Mouse (Mus musculus) heart, embryonic 12.5 days (tissue): ENCODE measurements around the gene 2900026A02Rik. TPM values are rescaled to one million over a fixed set of nuclear protein-coding genes. Genes with fewer than 3 reads are reported as not detected.

ENCODE experiments used
- ATAC-seq: fragments of 200-750 bp; cut with Nextera tagmentation; 2 replicates; pipeline ENCODE4 v1.8.0; 2017; ENCODE audit warnings: moderate TSS enrichment, moderate library complexity; ENCODE audit not compliant: insufficient number of reproducible peaks, low FRiP score
- H3K27ac ChIP-seq: fragments of 300-500 bp; sonication (generic); 2 replicates; pipeline ENCODE4 v1.5.1; 2016; ENCODE audit warnings: mild to moderate bottlenecking, moderate library complexity; ENCODE audit not compliant: poor library complexity, severe bottlenecking
- H3K27me3 ChIP-seq: fragments of 300-500 bp; sonication (generic); replicated peaks from 2 replicates; pipeline ENCODE4 v1.6.1; 2016; ENCODE audit warnings: mild to moderate bottlenecking, moderate library complexity
- H3K36me3 ChIP-seq: fragments of 300-500 bp; sonication (generic); 2 replicates; pipeline ENCODE4 v1.6.1; 2016; ENCODE audit warnings: mild to moderate bottlenecking, moderate library complexity
- H3K4me1 ChIP-seq: fragments of 300-500 bp; sonication (generic); replicated peaks from 2 replicates; pipeline ENCODE4 v1.6.1; 2016; ENCODE audit warnings: mild to moderate bottlenecking
- H3K4me2 ChIP-seq: fragments of 300-500 bp; sonication (generic); 2 replicates; pipeline ENCODE4 v1.6.1; 2016; ENCODE audit warnings: mild to moderate bottlenecking, moderate library complexity
- H3K4me3 ChIP-seq: fragments of 300-500 bp; sonication (generic); 2 replicates; pipeline ENCODE4 v1.5.1; 2016; ENCODE audit warnings: mild to moderate bottlenecking
- H3K9ac ChIP-seq: fragments of 300-500 bp; sonication (generic); 2 replicates; pipeline ENCODE4 v1.6.1; 2016; ENCODE audit warnings: mild to moderate bottlenecking, moderate library complexity
- H3K9me3 ChIP-seq: fragments of 300-500 bp; sonication (generic); replicated peaks from 2 replicates; pipeline ENCODE4 v1.6.1; 2016; ENCODE audit warnings: mild to moderate bottlenecking, moderate library complexity
- WGBS: fragments of 180-500 bp; shearing (Covaris S2); methylation state at CpG from one replicate; pipeline ENCODE4 v1.1.7; 2016; 5-methylcytosine and 5-hydroxymethylcytosine counted together
- polyA plus RNA-seq: library from polyadenylated mRNA; unstranded; fragments of >200 nt; fragmentation: Nextera tagmentation; extraction: Ambion mirVana; gene quantifications from 2 replicates; pipeline ENCODE4 v1.2.1, GENCODE M21; 2016

The 2900026A02Rik gene
- polyA plus RNA-seq, 1 experiment from 2014 or later = 20.0 TPM

- ATAC-seq = no peak
- 46% methylated on average over 4 of the region's 4 CpGs for WGBS
- no peak overlapping the region for H3K27ac ChIP-seq
- H3K4me2 ChIP-seq = no peak overlapping the region
- H3K4me3 ChIP-seq = no peak overlapping the region
- peaks cover 30% of the 10 kb centered on the region for H3K27me3 ChIP-seq
- no peaks in the 10 kb centered on the region for H3K9me3 ChIP-seq
- no peaks in the 10 kb centered on the region for H3K36me3 ChIP-seq
- H3K4me1 ChIP-seq = peaks cover 18% of the 10 kb centered on the region
- H3K9ac ChIP-seq = no peak overlapping the region
Observed at GRCm38 (mm10) chr5:113223888-113224287, 2.9 kb upstream of the 2900026A02Rik start.

GRCm38 (mm10) chr5:113220383-113221146 lies 471 bp downstream of the 2900026A02Rik start:
- Histone ChIP-seq H3K4me2 (peak overlapping the region; percentile 100), H3K27ac (no peak overlapping the region), H3K4me1 (peaks cover 10% of the 10 kb centered on the region), H3K9ac (peak overlapping the region; percentile 83), H3K9me3 (no peaks in the 10 kb centered on the region), H3K27me3 (peaks cover 30% of the 10 kb centered on the region), H3K4me3 (peak overlapping the region; percentile 74), H3K36me3 (no peaks in the 10 kb centered on the region)
- 2% methylated on average over 64 of the region's 64 CpGs for WGBS
- peak; percentile 15 for ATAC-seq

GRCm38 (mm10) chr5:113219876-113220275 lies 1.2 kb downstream of the 2900026A02Rik start:
- Histone ChIP-seq H3K27me3 (peaks cover 26% of the 10 kb centered on the region), H3K4me3 (peak overlapping the region; percentile 74), H3K4me1 (peaks cover 10% of the 10 kb centered on the region; the same call in 1 of the 2 replicates), H3K27ac (no peak overlapping the region), H3K9ac (no peak overlapping the region), H3K4me2 (peak overlapping the region; percentile 100), H3K36me3 (no peaks in the 10 kb centered on the region), H3K9me3 (no peaks in the 10 kb centered on the region)
- WGBS = 67% methylated on average over 7 of the region's 7 CpGs
- no peak for ATAC-seq

GRCm38 (mm10) chr5:113219450-113219849 lies 1.6 kb downstream of the 2900026A02Rik start:
- peaks cover 23% of the 10 kb centered on the region for H3K27me3 ChIP-seq
- peaks cover 10% of the 10 kb centered on the region; the same call in 1 of the 2 replicates for H3K4me1 ChIP-seq
- no peak overlapping the region for H3K27ac ChIP-seq
- H3K36me3 ChIP-seq = no peaks in the 10 kb centered on the region
- H3K9ac ChIP-seq = no peak overlapping the region
- no peaks in the 10 kb centered on the region for H3K9me3 ChIP-seq
- H3K4me3 ChIP-seq = no peak overlapping the region
- WGBS = 85% methylated on average over 6 of the region's 6 CpGs
- H3K4me2 ChIP-seq = peak overlapping the region; percentile 100; the same call in 1 of the 2 replicates
- ATAC-seq = no peak

- Histone ChIP-seq H3K4me3 (no peak overlapping the region), H3K9me3 (no peaks in the 10 kb centered on the region), H3K9ac (no peak overlapping the region), H3K27me3 (peaks cover 17% of the 10 kb centered on the region; the same call in 1 of the 2 replicates), H3K4me1 (peaks cover 10% of the 10 kb centered on the region; the same call in 1 of the 2 replicates), H3K4me2 (no peak overlapping the region), H3K36me3 (no peaks in the 10 kb centered on the region), H3K27ac (no peak overlapping the region)
- ATAC-seq = no peak
- WGBS = 73% methylated on average over 17 of the region's 17 CpGs
Observed at GRCm38 (mm10) chr5:113218617-113219235, 2.3 kb downstream of the 2900026A02Rik start.

GRCm38 (mm10) chr5:113217076-113217475 lies 4.0 kb downstream of the 2900026A02Rik start:
- H3K27ac ChIP-seq = no peak overlapping the region
- H3K4me2 ChIP-seq = no peak overlapping the region
- WGBS = 88% methylated on average over 12 of the region's 12 CpGs
- no peaks in the 10 kb centered on the region for H3K36me3 ChIP-seq
- no peaks in the 10 kb centered on the region for H3K9me3 ChIP-seq
- H3K4me1 ChIP-seq = peaks cover 13% of the 10 kb centered on the region; the same call in 1 of the 2 replicates
- no peak overlapping the region for H3K4me3 ChIP-seq
- H3K9ac ChIP-seq = no peak overlapping the region
- ATAC-seq = no peak
- H3K27me3 ChIP-seq = peaks cover 17% of the 10 kb centered on the region; the same call in 1 of the 2 replicates

- no peak for ATAC-seq
- H3K27me3 ChIP-seq = peaks cover 17% of the 10 kb centered on the region; the same call in 1 of the 2 replicates
- H3K4me1 ChIP-seq = peaks cover 13% of the 10 kb centered on the region; the same call in 1 of the 2 replicates
- H3K36me3 ChIP-seq = no peaks in the 10 kb centered on the region
- 69% methylated on average over 14 of the region's 14 CpGs for WGBS
- H3K27ac ChIP-seq = no peak overlapping the region
- no peak overlapping the region for H3K4me3 ChIP-seq
- no peak overlapping the region for H3K9ac ChIP-seq
- H3K9me3 ChIP-seq = no peaks in the 10 kb centered on the region
- H3K4me2 ChIP-seq = no peak overlapping the region
Observed at GRCm38 (mm10) chr5:113216328-113216960, 4.6 kb downstream of the 2900026A02Rik start.

- no peak for ATAC-seq
- Histone ChIP-seq H3K4me3 (no peak overlapping the region), H3K9ac (no peak overlapping the region), H3K4me1 (peaks cover 19% of the 10 kb centered on the region), H3K36me3 (no peaks in the 10 kb centered on the region), H3K27ac (no peak overlapping the region), H3K27me3 (peaks cover 17% of the 10 kb centered on the region; the same call in 1 of the 2 replicates), H3K9me3 (no peaks in the 10 kb centered on the region), H3K4me2 (no peak overlapping the region)
- 63% methylated on average over 9 of the region's 9 CpGs for WGBS
Observed at GRCm38 (mm10) chr5:113215610-113216011, 5.4 kb downstream of the 2900026A02Rik start.

- Histone ChIP-seq H3K27me3 (peaks cover 9% of the 10 kb centered on the region; the same call in 1 of the 2 replicates), H3K27ac (0 out of 2 replicates have a peak overlapping the region, but pooled peaks have one; percentile 4), H3K4me3 (no peak overlapping the region), H3K4me1 (peaks cover 25% of the 10 kb centered on the region), H3K4me2 (no peak overlapping the region), H3K9ac (no peak overlapping the region), H3K9me3 (no peaks in the 10 kb centered on the region), H3K36me3 (no peaks in the 10 kb centered on the region)
- ATAC-seq = no peak
- 59% methylated on average over 11 of the region's 11 CpGs for WGBS
Observed at GRCm38 (mm10) chr5:113214455-113214854, 6.6 kb downstream of the 2900026A02Rik start.

GRCm38 (mm10) chr5:113214041-113214440 lies 7.0 kb downstream of the 2900026A02Rik start:
- Histone ChIP-seq H3K4me3 (no peak overlapping the region), H3K27me3 (0 out of 2 replicates have a peak, but pooled peaks cover 5% of the 10 kb centered on the region), H3K9ac (no peak overlapping the region), H3K9me3 (no peaks in the 10 kb centered on the region), H3K4me2 (no peak overlapping the region), H3K36me3 (no peaks in the 10 kb centered on the region), H3K27ac (0 out of 2 replicates have a peak overlapping the region, but pooled peaks have one; percentile 4), H3K4me1 (peaks cover 26% of the 10 kb centered on the region)
- 84% methylated on average over 8 of the region's 8 CpGs for WGBS
- ATAC-seq = no peak
